Mouse (Mus musculus): ENCODE results near the gene Isoc2a. TPM values are rescaled to one million over a fixed set of nuclear protein-coding genes. Genes with fewer than 3 reads are reported as not detected.
A peak's percentile ranks its signal among the peaks of the same experiment; 100 is the strongest.

Gene Isoc2a
- polyA plus RNA-seq, 1 experiment from 2014 or later, result 1.3 TPM

GRCm38 (mm10) chr7:4844245-4844916, 32.6 kb upstream of the Isoc2a start, which contains the start of gene Shisa7:
Gene Shisa7 (minus strand): TSS chr7:4844696.
- Histone ChIP-seq H3K4me2 (ENCODE audit: low read depth, low read length) (peak within 1 kb of the TSS; percentile 92), H3K27ac (replicated peaks; ENCODE audit: low read depth, low read length) (no peak within 1 kb of the TSS), H3K9me3 (ENCODE audit: control insufficient read depth, low read length) (no peaks in the 10 kb centered on the region), H3K36me3 (ENCODE audit: control insufficient read depth, insufficient read depth, low read length) (no peaks in the 10 kb centered on the region), H3K9ac (ENCODE audit: low read depth, low read length) (peak within 1 kb of the TSS; percentile 54), H3K4me3 (ENCODE audit: low read depth, low read length) (peak within 1 kb of the TSS; percentile 46), H3K27me3 (replicated peaks; ENCODE audit: control insufficient read depth, insufficient read depth, low read length) (peaks cover 55% of the 10 kb centered on the region), H3K4me1 (ENCODE audit: control insufficient read depth, insufficient read depth, low read length) (peaks cover 26% of the 10 kb centered on the region)
- DNase-seq (ENCODE audit: low spot score) (no peak), ATAC-seq (ENCODE audit: low read depth) (peak; percentile 16; the same call in 1 of the 2 replicates)
- under 1% methylated on average over 30 of the region's 41 CpGs for WGBS

- no peaks in the 10 kb centered on the region for H3K9me3 ChIP-seq (ENCODE audit: control insufficient read depth, low read length)
- no peak overlapping the region for H3K27ac ChIP-seq (replicated peaks; ENCODE audit: low read depth, low read length)
- peak overlapping the region; percentile 46 for H3K4me3 ChIP-seq (ENCODE audit: low read depth, low read length)
- H3K27me3 ChIP-seq (replicated peaks; ENCODE audit: control insufficient read depth, insufficient read depth, low read length), result peaks cover 51% of the 10 kb centered on the region
- H3K9ac ChIP-seq (ENCODE audit: low read depth, low read length), result peak overlapping the region; percentile 54
- ATAC-seq (ENCODE audit: low read depth) (peak; percentile 83), DNase-seq (ENCODE audit: low spot score) (peak; percentile 92)
- no peaks in the 10 kb centered on the region for H3K36me3 ChIP-seq (ENCODE audit: control insufficient read depth, insufficient read depth, low read length)
- peaks cover 26% of the 10 kb centered on the region for H3K4me1 ChIP-seq (ENCODE audit: control insufficient read depth, insufficient read depth, low read length)
- H3K4me2 ChIP-seq (ENCODE audit: low read depth, low read length), result peak overlapping the region; percentile 92
- 1% methylated on average over 13 of the region's 13 CpGs for WGBS
These were observed 32.0 kb upstream of the Isoc2a start for GRCm38 (mm10) chr7:4844917-4845309.

GRCm38 (mm10) chr7:4849372-4849771, 27.6 kb upstream of the Isoc2a start:
- Histone ChIP-seq H3K36me3 (ENCODE audit: control insufficient read depth, insufficient read depth, low read length) (no peaks in the 10 kb centered on the region), H3K4me2 (ENCODE audit: low read depth, low read length) (no peak overlapping the region), H3K9ac (ENCODE audit: low read depth, low read length) (no peak overlapping the region), H3K4me1 (ENCODE audit: control insufficient read depth, insufficient read depth, low read length) (peaks cover 4% of the 10 kb centered on the region; the same call in 1 of the 2 replicates), H3K27me3 (replicated peaks; ENCODE audit: control insufficient read depth, insufficient read depth, low read length) (peaks cover 16% of the 10 kb centered on the region), H3K9me3 (ENCODE audit: control insufficient read depth, low read length) (no peaks in the 10 kb centered on the region), H3K4me3 (ENCODE audit: low read depth, low read length) (no peak overlapping the region), H3K27ac (replicated peaks; ENCODE audit: low read depth, low read length) (no peak overlapping the region)
- 48% methylated on average over 9 of the region's 9 CpGs for WGBS
- no peak for ATAC-seq (ENCODE audit: low read depth)
- no peak for DNase-seq (ENCODE audit: low spot score)

- no peak overlapping the region for H3K27ac ChIP-seq (replicated peaks; ENCODE audit: low read depth, low read length)
- WGBS, result 71% methylated on average over 11 of the region's 11 CpGs
- no peak overlapping the region for H3K4me3 ChIP-seq (ENCODE audit: low read depth, low read length)
- no peak for ATAC-seq (ENCODE audit: low read depth)
- peaks cover 2% of the 10 kb centered on the region; the same call in 1 of the 2 replicates for H3K27me3 ChIP-seq (replicated peaks; ENCODE audit: control insufficient read depth, insufficient read depth, low read length)
- DNase-seq (ENCODE audit: low spot score), result no peak
- no peaks in the 10 kb centered on the region for H3K9me3 ChIP-seq (ENCODE audit: control insufficient read depth, low read length)
- no peak overlapping the region; the same call in 1 of the 2 replicates for H3K9ac ChIP-seq (ENCODE audit: low read depth, low read length)
- no peaks in the 10 kb centered on the region for H3K4me1 ChIP-seq (ENCODE audit: control insufficient read depth, insufficient read depth, low read length)
- H3K36me3 ChIP-seq (ENCODE audit: control insufficient read depth, insufficient read depth, low read length), result no peaks in the 10 kb centered on the region
- no peak overlapping the region for H3K4me2 ChIP-seq (ENCODE audit: low read depth, low read length)
These were observed 26.2 kb upstream of the Isoc2a start for GRCm38 (mm10) chr7:4850621-4851314.

GRCm38 (mm10) chr7:4851315-4851688, 25.7 kb upstream of the Isoc2a start:
- Histone ChIP-seq H3K4me3 (ENCODE audit: low read depth, low read length) (no peak overlapping the region), H3K27ac (replicated peaks; ENCODE audit: low read depth, low read length) (no peak overlapping the region), H3K4me2 (ENCODE audit: low read depth, low read length) (no peak overlapping the region), H3K4me1 (ENCODE audit: control insufficient read depth, insufficient read depth, low read length) (no peaks in the 10 kb centered on the region), H3K27me3 (replicated peaks; ENCODE audit: control insufficient read depth, insufficient read depth, low read length) (no peaks in the 10 kb centered on the region), H3K9me3 (ENCODE audit: control insufficient read depth, low read length) (no peaks in the 10 kb centered on the region), H3K9ac (ENCODE audit: low read depth, low read length) (no peak overlapping the region; the same call in 1 of the 2 replicates), H3K36me3 (ENCODE audit: control insufficient read depth, insufficient read depth, low read length) (no peaks in the 10 kb centered on the region)
- no peak for ATAC-seq (ENCODE audit: low read depth)
- WGBS, result 70% methylated on average over 8 of the region's 8 CpGs
- DNase-seq (ENCODE audit: low spot score), result no peak

- Histone ChIP-seq H3K4me3 (ENCODE audit: low read depth, low read length) (no peak overlapping the region), H3K9ac (ENCODE audit: low read depth, low read length) (no peak overlapping the region), H3K9me3 (ENCODE audit: control insufficient read depth, low read length) (no peaks in the 10 kb centered on the region), H3K27me3 (replicated peaks; ENCODE audit: control insufficient read depth, insufficient read depth, low read length) (no peaks in the 10 kb centered on the region), H3K4me2 (ENCODE audit: low read depth, low read length) (no peak overlapping the region), H3K4me1 (ENCODE audit: control insufficient read depth, insufficient read depth, low read length) (no peaks in the 10 kb centered on the region), H3K36me3 (ENCODE audit: control insufficient read depth, insufficient read depth, low read length) (no peaks in the 10 kb centered on the region), H3K27ac (replicated peaks; ENCODE audit: low read depth, low read length) (no peak overlapping the region)
- WGBS, result 89% methylated on average over 3 of the region's 3 CpGs
- ATAC-seq (ENCODE audit: low read depth) (no peak), DNase-seq (ENCODE audit: low spot score) (no peak)
These were observed 23.3 kb upstream of the Isoc2a start for GRCm38 (mm10) chr7:4853613-4854012.

GRCm38 (mm10) chr7:4856508-4856907, 20.4 kb upstream of the Isoc2a start:
- H3K4me3 ChIP-seq (ENCODE audit: low read depth, low read length), result no peak overlapping the region
- ATAC-seq (ENCODE audit: low read depth), result no peak
- no peak overlapping the region for H3K4me2 ChIP-seq (ENCODE audit: low read depth, low read length)

GRCm38 (mm10) chr7:4857321-4857720, 19.6 kb upstream of the Isoc2a start:
- Histone ChIP-seq H3K9ac (ENCODE audit: low read depth, low read length) (no peak overlapping the region), H3K27me3 (replicated peaks; ENCODE audit: control insufficient read depth, insufficient read depth, low read length) (no peaks in the 10 kb centered on the region), H3K4me3 (ENCODE audit: low read depth, low read length) (no peak overlapping the region), H3K27ac (replicated peaks; ENCODE audit: low read depth, low read length) (no peak overlapping the region), H3K36me3 (ENCODE audit: control insufficient read depth, insufficient read depth, low read length) (no peaks in the 10 kb centered on the region), H3K9me3 (ENCODE audit: control insufficient read depth, low read length) (no peaks in the 10 kb centered on the region), H3K4me2 (ENCODE audit: low read depth, low read length) (no peak overlapping the region), H3K4me1 (ENCODE audit: control insufficient read depth, insufficient read depth, low read length) (no peaks in the 10 kb centered on the region)
- DNase-seq (ENCODE audit: low spot score), result no peak
- ATAC-seq (ENCODE audit: low read depth), result no peak
- 60% methylated on average over 7 of the region's 7 CpGs for WGBS

More at GRCm38 (mm10) chr7:4856508-4856907, 20.4 kb upstream of the Isoc2a start:
- Histone ChIP-seq H3K9me3 (ENCODE audit: control insufficient read depth, low read length) (no peaks in the 10 kb centered on the region), H3K9ac (ENCODE audit: low read depth, low read length) (no peak overlapping the region), H3K4me1 (ENCODE audit: control insufficient read depth, insufficient read depth, low read length) (no peaks in the 10 kb centered on the region), H3K27me3 (replicated peaks; ENCODE audit: control insufficient read depth, insufficient read depth, low read length) (no peaks in the 10 kb centered on the region), H3K36me3 (ENCODE audit: control insufficient read depth, insufficient read depth, low read length) (no peaks in the 10 kb centered on the region), H3K27ac (replicated peaks; ENCODE audit: low read depth, low read length) (no peak overlapping the region)
- 84% methylated on average over 9 of the region's 9 CpGs for WGBS
- no peak for DNase-seq (ENCODE audit: low spot score)

Measured in embryonic facial prominence, embryonic 14.5 days (tissue).